Mouse (Mus musculus) cerebellum, adult 11-12 months (tissue): ENCODE data around the gene Aldh1b1.

Source experiments
- DNase-seq: peaks from one replicate; pipeline ENCODE4 v3.0.0; 2022

The Aldh1b1 gene

DNA sequence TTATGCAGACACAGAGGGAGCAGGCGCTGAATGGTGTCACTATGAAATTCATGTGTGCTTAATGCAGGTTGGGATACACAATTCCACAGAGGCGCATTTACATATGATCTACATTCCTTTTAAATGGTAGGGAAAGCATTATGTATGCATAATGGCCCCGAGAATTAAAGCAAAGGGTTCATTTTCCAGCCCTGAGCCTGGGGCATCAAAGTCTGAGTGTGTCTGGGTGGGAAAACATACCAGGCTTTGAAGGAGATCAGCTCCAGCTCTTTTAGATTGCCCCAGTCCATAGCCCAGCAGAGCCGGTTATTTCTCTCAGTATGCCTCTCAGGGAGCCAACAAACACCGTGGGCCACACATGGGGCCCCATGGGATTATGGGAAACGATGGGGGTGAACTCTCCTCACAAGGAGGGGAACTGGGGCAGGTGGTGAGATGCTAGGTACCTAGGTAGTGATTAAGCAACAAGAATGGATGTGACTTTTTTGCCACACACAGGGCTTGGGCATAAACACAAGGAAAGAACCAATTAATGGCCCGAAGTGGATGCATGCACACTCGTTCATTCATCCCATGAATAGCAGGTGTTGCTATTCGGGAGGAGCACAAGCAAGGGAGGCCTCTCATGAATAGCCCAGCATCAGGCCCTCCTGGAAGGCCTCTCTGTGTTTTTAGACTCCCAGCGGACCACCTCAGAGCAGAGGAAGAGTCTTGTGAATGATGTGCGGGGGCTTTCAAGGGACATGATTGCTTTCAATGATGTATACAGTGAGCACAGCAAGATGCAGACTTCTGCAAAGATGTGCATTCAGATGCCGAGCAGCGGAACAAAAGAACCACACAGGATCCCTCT is 31.3 kb downstream of the Aldh1b1 start:
- no peak for DNase-seq

DNA sequence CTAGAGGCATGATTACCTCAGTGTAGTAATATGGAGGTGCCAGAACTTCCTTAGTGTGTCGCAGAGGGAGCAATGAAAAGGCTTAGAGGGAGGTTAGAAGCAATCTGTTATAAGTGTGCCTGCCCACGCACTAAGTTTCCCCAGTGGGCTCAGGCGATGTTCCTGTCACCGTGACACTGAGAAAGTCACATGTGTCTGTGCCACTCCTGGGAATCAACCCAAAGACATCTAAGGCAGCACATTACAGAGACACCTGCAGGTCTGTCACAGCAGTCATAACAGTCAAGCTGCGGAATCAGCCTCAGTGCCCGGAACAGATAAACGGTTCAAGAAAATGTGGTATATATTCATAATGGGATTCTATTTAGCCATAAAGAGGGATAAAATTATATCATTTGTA is 33.2 kb downstream of the Aldh1b1 start:
- DNase-seq = no peak

DNA sequence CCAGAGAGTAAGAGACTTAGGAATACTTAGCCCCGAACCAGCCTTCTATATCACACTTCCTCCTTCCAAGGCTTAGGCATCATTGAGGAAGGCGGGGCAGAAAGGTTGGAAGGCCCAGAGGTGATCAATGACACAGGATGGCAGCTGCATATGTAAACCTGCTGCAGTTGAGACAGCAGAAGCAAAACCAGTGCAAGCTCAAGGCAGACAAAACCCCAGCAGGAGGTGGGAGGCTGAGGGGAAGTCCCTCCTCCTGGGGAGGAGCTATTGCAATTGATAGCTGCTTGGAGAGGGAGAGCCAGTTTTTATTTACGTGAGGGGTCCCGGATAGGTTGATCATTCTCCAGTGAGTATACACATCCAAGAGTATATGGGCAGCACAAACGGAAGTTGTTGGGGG is 34.6 kb downstream of the Aldh1b1 start:
- DNase-seq = no peak

DNA sequence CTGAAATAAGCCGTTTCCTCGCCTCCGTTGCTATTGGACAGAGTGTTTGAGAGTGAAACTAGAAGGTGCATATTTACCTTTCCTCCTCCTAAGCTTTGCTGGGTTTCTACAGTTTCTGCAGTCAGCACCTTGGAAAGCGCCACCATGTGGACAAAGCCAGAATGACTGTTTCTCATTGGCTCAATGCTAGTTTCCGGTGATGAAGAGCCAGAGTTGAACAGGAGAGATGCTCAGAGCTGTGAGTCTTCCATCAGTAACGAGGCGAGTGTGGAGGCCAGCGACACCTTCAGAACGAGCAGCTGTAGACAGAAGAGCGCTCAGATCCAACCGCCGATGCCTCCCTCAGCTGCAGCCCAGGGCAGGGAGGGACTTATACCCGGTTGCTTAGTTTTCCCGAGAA is 45.5 kb downstream of the Aldh1b1 start:
- DNase-seq = no peak

DNA sequence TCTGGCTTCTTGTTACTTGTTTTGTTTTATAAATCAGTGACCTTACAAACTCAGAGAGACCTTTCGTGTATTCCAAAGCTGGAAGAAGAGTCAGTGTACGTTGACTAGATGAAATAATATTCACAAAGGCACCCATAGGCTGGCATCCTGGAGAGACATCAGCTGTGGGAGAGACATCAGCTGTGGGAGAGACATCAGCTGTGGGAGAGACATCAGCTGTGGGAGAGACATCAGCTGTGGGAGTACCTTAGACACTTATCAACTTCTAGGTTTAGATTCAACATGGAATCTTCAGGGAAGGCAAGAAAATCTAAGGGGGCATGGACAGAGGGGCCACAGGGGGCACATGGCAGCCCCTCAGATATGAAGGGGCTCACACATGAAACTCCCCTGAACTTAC is 47.4 kb downstream of the Aldh1b1 start:
- no peak for DNase-seq

DNA sequence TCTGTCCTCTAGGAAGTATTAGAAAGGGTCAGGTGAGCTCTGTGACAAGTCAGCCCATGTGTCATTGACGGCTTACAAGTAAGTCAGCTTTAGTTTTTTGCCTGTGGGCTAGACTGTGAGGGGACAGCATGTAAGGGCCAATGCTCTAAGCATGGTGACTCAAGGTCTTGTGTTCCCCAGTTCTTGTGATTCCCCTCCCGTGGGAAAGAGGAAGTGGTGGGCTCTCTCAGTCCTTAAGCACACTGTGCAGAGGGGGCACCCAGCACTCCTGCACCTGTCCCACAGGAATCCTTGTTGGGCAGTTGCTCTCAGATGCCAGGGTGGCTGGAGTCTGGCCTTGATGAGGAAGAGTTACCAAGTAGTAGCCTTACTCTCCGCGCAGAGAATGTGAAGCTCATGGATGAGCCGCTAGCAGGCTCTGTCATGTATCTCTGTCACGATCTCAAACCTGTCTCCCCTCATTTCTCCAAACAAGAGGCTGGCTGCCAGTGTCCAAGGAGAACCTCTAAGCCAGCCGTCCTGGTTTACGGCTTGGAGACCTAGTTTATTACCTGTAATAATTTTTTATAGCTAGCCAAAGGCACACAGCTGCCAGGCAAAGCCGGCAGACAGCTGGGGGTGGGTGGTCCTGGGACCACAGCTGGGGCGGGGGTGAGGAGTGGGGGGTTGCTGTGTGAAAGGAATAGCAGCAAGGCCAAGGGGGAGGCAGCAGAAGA is 49.4 kb downstream of the Aldh1b1 start, which contains the start of gene Stra6l:
Gene Stra6l (plus strand): TSS at position 556 of the 716 bp plus-strand sequence.
- no peak for DNase-seq

DNA sequence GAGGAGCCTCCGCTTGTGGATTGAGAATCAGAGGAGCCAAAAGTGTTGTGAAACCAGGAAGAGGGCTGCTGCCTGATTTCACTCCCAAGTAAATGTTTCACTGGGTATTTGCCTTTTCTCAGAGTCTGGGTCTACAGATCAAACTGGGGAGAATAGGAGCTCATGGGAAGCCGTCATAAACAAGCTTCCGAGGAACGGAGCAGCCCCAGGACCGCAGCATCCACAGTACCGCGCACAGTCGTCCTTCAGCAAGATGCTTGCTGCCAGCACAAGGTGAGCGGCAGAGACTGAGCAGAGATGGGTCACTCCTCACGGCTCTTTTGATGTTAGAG is 50.0 kb downstream of the Aldh1b1 start:
- DNase-seq = no peak

DNA sequence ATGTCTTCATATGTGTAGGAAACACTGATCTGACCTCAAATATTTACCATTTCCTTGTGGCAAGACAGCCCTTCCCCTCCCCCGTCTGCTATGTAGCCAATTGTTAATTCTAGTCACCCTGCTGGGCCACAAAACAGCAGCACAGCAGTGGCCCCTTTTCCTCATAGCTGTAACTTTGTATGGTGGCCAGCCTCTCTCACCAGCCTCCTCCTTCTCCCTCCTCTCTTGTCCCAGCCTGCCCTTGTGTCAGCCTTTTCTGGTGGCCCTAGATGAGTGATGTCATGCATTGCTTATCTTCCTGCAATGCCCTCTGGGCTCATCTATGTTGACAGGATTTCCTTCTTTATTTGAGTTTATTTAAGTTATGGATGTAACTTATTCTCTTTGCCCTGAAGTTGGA is 50.6 kb downstream of the Aldh1b1 start:
- no peak for DNase-seq

DNA sequence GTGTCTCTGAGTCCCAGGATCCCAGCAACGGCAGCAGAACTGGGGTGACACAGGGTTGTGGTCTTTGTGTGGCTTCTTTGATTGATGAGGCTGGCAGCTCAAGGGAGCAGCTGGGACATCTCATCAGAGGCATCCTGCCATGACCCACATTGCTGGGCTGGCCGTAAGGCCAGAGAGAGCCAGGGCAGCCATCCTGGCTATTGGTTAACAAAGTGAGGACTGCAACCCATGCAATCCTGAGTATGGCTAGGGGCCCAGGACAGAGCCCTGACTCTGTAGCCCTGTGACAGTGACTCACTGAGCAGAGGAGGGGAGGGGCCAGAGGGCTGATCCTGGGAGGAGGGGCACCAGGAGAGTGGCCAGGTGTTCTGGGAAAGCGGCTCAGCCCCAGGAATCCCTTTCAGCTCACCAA is 52.8 kb downstream of the Aldh1b1 start:
- DNase-seq = peak; percentile 4

DNA sequence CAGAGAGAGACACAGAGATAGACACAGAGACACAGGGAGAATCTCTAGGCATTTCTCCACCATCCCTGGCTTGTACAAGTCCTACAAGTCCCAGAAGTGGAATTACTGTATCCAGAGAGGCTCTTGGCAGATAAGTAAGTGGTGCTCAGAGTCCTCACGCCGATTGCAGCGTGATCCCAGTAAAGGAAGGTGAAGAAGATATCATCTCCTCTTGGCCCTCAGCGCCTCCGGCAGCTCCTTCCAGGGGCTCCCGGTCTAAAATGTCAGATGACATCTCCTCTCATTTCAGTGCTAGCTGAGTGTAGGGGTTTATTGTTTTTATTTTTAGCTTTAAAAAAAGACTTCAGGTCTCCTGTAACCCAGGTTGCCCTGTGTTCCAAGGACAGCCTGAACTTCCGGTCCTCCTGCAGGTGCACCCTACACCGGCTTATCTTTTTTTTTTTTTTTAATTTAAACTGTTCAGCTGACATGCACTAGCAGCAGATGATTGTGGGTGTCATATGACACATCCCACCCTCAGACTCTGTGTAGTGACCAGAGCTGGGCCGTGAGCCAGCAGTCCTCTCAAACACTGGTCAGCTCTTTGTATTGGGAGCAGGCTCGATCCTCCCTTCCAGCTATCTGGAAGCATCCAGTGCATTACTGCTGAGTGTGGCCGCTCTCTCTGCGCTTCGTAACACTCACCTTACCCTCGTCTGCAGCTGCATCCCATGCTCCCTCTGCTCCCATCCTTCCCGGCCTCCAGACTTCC is 54.8 kb downstream of the Aldh1b1 start:
- no peak for DNase-seq
